Mouse (Mus musculus) retina, postnatal 7 days (tissue): ENCODE data around the gene Hcst.

Experiments
- DNase-seq: peaks from one replicate; pipeline ENCODE4 v3.0.0-alpha.2; 2012; ENCODE audit warnings: low read depth, low spot score

Gene Hcst

GRCm38 (mm10) chr7:30419561-30420499 is at the start of gene Hcst:
Gene Hcst (minus strand): TSS chr7:30419854.
- no peak for DNase-seq

DNA sequence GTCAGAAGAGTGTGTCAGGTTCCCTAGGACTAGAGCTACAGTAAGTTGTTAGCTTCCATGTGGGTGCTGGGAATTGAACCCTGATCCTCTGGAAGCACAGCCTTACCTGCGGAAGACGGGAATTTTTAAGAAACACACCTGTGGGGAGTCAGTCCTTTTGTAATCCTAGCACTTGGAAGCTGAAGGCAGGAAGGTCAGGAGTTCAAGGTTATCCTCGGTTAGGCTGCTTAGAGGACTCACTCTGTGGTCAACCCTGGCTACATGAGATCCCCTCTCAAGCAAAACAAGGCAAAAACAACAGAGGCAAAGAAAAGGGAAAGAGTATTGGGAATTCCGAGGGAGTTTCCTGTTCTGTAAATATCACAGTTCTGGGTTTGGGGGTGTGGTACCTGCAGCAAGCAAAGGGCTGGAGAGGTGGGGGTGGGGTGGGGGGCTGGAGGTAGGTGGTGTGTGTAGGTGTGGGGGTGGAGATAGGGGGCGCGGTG is 45.2 kb upstream of the Hcst start:
- DNase-seq, result no peak

DNA sequence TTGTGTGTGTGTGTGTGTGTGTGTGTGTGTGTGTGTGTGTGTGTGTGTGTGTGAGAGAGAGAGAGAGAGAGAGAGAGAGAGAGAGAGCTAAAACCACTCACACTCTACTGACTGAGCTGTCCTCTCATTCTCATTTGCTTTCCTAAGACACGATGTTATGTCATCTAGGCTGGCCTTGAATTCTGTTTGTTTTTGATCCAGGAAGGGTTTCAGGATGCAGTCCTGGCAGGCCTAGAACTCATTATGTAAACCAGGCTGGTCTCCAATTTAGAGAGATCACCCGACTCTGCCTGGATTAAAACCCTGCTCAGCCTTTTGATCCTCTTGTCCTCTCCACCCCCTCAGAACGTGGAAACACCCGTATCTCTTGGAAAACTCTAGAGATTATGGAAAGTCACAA is 44.3 kb upstream of the Hcst start:
- DNase-seq, result no peak

GRCm38 (mm10) chr7:30463568-30463967 is 43.9 kb upstream of the Hcst start:
- DNase-seq, result no peak

GRCm38 (mm10) chr7:30459484-30459883 is 39.8 kb upstream of the Hcst start:
- DNase-seq, result no peak

DNA sequence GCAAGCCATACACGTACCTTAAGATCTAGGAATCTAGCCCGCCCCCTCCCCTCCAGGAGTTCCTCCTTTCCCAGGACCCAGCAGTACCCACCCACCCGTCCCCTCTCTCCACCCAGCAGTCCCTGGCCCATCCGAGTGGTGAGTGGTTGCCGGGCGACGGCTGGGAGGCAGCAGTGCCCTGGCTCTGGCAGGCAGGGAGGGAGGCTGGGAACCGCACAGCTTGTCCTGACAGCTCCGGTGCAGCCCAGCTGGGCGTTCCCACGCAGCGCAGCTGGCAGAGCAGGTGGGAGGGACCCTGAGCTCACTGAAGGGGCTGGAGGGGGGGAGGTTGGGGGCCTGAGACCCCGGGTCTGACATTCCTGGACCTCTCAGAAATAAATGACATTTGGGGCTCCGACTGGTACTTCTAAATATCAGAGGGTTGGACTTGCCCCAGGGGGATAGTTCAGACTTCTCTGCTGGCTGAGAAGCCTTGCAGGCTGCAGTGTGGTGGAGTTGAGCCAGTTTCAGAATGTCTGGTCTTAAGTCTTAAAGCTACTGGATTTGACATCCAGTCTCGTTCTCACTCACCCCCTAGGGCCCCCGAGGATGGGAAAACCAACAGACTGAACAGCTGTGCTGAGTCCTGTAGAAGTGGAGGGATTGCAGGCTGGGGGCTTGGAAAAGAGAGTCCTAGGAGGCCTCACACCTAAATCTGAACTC is 38.1 kb upstream of the Hcst start, which contains the start of the genes Kirrel2 and Nphs1:
Kirrel2 (minus strand) TSS at position 62 of the 702 bp plus-strand sequence.
Nphs1 (plus strand) TSS at position 687 of the 702 bp plus-strand sequence.
- no peak for DNase-seq

DNA sequence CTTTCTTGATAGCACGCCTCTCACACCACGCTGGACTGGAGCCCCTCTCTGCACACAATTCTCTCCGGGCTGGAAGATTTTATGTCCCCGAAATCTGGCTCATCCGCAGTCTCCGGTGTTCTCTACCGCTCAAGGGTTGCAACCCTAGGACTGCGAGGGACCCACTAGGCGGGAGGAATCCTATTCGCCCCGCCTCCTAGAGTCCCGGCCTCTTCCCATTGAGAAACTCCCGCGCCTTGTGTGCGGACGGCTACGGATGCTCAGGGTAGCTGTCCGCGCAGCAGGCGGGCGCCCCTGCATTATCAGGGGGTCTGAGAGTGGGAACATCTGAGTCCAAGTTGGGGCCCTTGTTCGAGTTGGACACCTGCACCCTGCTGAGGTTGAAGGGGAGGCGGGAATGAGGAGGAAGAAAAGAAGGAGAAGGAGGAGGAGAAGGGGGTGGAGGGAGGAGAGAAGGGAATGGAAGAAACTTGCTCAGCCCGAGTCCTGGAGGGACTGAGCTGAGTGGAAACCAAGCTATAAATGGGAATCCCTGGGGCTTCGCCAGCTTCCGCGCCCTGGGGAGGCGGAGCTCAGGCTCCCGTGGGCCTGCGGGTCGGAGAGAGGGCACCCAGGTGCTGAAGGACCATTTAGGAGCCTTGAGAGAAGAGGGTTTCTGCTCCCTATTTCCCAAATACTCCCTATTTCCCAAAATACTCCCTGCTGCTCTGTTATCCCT is 37.4 kb upstream of the Hcst start:
- no peak for DNase-seq

DNA sequence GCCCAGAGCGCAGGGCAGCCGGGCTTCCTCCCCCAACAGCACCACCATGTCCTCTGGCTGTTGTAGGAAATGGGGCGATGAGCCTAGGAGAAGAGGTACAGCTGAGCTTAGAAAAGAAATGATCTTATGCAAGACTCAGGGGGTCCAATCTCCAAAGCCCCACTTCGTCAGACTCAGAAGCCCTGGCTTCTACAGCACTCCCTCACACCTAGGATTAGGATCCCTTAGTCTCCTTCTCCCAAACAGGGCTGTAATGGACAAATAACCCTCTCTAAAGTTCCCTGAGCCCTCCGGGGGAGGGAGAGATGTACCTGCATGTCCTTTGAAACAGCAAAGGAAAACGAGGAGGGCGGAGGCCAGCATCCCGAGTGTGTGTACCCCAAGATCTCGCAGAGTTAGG is 36.8 kb upstream of the Hcst start:
- no peak for DNase-seq

DNA sequence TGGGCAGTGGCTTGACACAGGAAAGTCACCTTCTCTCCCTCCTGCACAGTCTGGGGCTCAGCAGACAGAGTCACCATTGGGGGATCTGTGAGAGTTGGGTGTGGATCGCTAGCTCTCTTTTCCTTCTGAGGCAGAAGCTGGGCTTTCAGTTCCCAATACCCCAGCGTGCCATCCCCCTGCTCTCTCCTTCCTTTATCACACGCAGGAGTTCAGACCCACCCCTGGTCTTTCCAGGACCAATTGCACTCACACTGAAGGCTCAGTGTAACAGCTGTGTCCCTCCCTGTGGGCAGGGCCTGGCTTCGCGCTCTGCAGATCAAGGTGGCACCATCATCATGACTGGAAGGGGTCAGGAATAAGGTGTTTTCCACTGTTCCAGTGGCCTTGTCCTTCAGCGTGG is 34.6 kb upstream of the Hcst start:
- DNase-seq, result no peak

- no peak for DNase-seq
Measured at GRCm38 (mm10) chr7:30453766-30454165, 34.1 kb upstream of the Hcst start.

DNA sequence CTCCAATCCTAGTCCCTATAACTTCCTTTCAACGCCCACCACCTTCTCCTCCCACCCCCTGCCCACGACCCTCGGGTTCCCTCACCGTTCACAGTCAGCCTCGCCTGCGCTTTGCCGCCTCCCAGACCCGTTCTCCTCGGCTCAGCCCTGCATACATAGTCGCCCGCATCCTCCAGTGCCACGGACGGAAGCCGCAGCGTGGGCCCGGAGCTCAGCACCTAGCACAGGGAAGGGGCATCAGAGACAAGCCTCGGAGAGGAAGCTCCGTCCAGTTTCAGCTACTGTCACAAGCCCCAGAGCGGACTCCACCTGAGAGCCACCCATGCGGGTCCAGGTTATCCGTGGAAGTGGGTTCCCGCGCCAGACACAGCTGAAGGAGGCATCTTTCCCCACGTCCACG is 33.7 kb upstream of the Hcst start:
- no peak for DNase-seq

DNA sequence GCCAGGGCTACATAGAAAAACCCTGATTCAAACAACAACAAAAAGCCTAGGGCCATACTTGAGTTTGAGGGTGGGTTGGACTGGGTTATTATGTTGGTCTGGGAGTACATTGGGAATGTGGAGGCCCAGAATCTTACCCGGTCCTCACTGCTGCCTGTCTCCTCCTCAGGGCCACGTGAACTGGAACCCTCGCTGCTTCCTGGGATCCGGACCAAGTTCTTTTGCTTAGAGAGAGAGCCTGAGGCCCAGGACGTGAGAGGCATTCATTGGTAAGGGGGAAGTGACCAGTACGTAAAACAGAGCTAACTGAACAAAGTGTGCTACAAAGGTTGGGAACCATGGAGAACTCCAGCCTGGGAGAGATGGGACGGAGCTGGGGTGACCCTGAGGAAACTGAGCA is 30.6 kb upstream of the Hcst start:
- DNase-seq, result no peak

DNA sequence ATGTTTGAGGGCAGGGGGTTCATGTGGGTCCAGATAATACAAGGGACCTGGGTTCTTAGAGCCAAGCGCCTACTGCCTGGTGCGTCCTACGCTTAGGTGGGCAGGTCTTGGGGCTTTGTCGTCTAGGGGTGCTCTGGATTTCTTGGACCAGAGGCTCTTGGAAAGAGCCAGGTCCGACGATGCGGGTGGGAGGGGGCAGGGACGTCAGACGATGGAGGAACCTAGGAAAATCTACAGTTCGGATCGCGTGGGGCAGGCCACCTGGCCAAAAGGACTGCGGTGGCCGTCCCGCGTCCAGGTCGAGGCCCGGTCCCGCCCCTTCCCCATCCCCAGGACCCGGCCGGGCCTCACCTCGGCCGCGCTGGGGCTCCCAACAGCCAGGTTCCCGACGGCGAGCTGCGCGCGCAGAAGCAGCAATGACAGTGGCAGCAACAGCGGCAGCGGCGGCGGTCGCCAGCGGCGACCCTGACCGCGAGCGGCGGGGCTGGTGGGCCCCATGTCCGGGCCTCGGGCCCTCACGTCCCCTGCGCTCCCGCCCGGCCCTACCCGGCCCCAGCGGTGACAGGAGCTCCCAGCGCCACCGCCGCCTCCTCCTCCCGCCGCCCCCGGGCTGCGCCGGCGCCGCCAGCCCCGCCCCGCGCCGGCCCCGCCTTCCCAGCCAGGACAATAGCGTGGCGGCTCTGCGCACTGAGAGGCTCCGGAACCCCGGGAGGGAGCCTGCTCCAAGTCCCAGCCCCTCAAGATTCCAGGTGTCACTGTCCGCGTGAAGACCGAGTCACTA is 25.5 kb upstream of the Hcst start, which contains the start of gene Aplp1:
Aplp1 (minus strand) TSS at position 565 of the 781 bp plus-strand sequence.
- DNase-seq, result peak; percentile 42

DNA sequence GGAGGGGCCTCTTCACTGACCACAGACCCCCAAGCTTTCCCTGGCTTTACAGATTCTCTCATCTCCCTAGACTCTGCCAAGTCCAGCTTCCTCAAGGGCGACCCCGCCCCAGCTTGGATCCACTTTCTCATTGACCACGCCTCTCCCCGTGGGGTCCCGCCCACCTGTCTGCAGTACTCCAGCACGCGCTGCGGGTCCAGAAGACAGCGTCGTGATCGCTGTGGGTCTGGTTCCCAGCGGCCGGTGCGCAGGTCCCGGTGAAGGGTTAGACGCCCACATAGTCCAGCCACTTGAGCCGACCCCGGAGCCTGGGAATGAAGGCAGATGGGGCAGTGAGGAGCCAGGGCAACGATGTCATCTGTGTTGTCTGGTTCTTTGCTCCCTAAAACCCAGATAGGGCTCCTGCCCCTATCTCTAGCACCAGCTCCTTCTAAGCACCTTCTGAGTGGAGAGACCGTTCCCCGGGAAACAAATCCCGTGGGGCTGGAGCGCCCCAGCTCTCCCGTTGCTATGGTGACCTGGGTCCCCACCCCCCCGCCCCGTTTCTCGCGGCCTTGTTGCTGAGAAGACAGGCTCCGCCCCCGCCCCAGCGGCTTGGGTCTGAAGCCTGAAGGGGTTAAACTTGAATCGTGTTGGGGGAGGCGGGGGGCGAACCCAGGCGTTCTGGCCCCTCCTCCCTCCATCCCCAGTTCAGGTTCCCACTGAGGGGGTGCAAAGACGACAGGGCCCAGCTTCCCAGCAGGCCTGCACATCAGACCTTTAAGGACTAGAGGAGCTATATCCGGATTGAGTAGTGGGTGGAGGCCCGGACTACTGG is 24.7 kb upstream of the Hcst start:
- DNase-seq, result no peak

GRCm38 (mm10) chr7:30443696-30444095 is 24.0 kb upstream of the Hcst start:
- DNase-seq, result no peak

GRCm38 (mm10) chr7:30440697-30441096 is 21.0 kb upstream of the Hcst start:
- no peak for DNase-seq

DNA sequence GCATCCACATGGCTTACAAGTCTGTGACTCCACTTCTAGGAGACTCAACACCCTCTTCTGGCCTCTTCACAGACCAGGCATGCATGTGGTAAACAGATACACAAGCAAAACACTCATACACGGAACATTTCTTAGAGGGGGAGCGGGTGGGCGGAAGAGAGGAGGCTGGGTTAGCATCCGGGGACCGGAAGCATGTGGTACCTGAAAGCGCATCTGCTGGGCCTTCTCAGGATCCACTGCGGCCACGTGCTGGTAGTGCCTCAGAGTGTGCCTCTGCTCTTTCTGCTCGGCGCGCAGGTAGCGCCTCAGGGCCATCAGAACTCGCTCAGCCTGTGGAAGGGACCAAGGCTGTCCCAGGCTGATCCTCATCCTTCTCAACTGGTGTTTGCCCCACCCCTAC is 20.1 kb upstream of the Hcst start:
- no peak for DNase-seq

DNA sequence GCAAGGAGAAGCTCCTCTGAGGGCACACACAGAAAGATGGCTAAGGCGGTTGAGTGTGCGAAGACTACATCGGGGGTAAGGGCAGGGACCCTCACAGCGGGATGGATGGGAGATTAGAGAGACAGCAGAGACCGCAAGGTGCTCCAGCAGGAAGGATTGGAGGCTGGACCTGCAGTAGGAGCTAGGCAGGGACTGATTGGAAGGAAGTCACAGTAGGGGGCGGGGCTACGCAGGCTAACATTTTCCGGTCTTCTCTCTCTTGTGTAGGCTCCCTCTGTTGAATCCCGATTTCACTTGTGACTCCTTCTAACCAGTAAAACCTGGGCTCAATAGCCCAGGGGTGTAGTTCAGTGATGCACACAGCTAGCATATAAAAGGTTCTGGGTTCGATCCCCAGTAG is 17.2 kb upstream of the Hcst start:
- DNase-seq, result no peak

DNA sequence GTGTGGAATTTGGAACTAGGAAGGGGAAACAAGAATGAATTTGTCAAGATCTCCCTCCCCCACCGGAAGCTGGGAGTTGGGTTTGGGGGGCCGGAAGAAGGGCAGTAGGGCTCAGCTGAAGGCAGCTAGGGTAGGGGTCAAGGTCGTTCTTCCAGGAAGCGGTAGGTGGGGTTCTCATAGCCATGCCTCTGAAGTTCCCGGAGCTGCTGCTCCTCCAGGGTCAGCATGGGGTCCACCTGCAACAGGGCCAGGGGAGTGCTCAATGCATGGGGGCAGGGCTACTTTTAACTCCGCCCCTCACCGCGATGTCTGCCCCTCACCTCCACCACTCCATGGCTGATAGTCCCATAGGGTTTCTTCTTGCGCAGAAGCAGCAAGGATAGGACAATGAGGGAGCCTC is 15.5 kb upstream of the Hcst start:
- no peak for DNase-seq

DNA sequence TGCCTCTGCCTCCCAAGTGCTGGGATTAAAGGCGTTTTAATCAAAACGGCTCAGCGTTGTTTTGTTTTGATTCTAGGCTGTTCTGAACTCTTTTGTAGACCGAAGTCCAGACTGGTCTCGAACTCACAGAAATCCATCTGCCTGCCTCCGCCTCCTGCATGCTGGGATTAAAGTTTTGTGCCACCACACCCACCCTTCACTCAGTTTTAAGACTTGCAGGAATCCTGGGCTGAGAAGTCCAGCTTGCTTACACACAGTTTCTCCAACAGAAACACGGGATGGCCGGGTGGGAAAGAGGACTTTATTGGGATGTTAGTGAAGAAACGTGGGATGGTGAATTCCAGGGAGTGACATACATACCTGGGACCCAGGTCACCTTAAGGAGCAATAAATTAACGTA is 15.0 kb upstream of the Hcst start:
- no peak for DNase-seq
